Mouse (Mus musculus): ENCODE measurements around the gene Tmem200a. TPM values are rescaled to one million over a fixed set of nuclear protein-coding genes. Genes with fewer than 3 reads are reported as not detected.

Tmem200a gene
- polyA plus RNA-seq, 1 experiment, result 7.4 TPM

- Histone ChIP-seq H3K27me3 (ENCODE audit: control insufficient read depth, insufficient read depth, low read length) (peaks cover 2% of the 10 kb centered on the region; the same call in 1 of the 2 replicates), H3K4me3 (ENCODE audit: control insufficient read depth, low read depth, low read length) (peak within 1 kb of the TSS; percentile 59), H3K36me3 (ENCODE audit: control insufficient read depth, insufficient read depth, low read length) (no peaks in the 10 kb centered on the region), H3K27ac (ENCODE audit: control insufficient read depth, insufficient read depth, low read depth, low read length) (no peak within 1 kb of the TSS), H3K4me1 (ENCODE audit: control insufficient read depth, insufficient read depth, low read length) (peaks cover 10% of the 10 kb centered on the region)
- no peak for TF ChIP-seq POLR2A (IDR thresholded peaks at IDR 0.05; ENCODE audit: control insufficient read depth, low read depth, low read length)
- TF ChIP-seq CTCF (IDR thresholded peaks at IDR 0.05; ENCODE audit: control insufficient read depth, insufficient read depth, insufficient replicate concordance, low read depth, low read length), result no peak
Observed at GRCm38 (mm10) chr10:26077671-26078481, 976 bp downstream of the Tmem200a start, which contains the start of gene Gm9767. Gene Gm9767 (plus strand): TSS chr10:26078255.

DNA sequence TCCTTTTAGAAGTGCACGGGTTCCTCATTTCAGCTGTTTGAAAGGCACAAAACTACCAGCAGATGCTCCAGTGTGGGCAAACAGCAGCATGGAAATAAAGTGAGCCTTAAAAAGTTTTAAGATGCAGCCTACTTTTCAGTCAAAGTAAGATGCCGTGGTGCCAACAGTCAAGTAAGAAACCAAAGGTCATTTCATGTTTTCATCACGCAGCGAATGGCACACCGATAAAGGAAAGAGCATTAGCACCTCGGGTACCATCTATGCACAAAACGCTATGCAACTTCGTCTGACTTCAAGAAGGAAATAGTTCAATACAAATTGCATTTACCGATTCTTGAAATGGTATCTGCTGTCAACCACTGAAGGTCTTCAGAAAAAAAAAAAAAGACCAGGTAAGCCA is 1.9 kb downstream of the Tmem200a start:
- H3K27me3 ChIP-seq (ENCODE audit: control insufficient read depth, insufficient read depth, low read length), result peaks cover 2% of the 10 kb centered on the region; the same call in 1 of the 2 replicates
- H3K4me3 ChIP-seq (ENCODE audit: control insufficient read depth, low read depth, low read length), result no peak overlapping the region
- no peaks in the 10 kb centered on the region for H3K36me3 ChIP-seq (ENCODE audit: control insufficient read depth, insufficient read depth, low read length)
- H3K27ac ChIP-seq (ENCODE audit: control insufficient read depth, insufficient read depth, low read depth, low read length), result no peak overlapping the region
- peaks cover 10% of the 10 kb centered on the region for H3K4me1 ChIP-seq (ENCODE audit: control insufficient read depth, insufficient read depth, low read length)
- TF ChIP-seq CTCF (IDR thresholded peaks at IDR 0.05; ENCODE audit: control insufficient read depth, insufficient read depth, insufficient replicate concordance, low read depth, low read length), result no peak
- no peak for TF ChIP-seq POLR2A (IDR thresholded peaks at IDR 0.05; ENCODE audit: control insufficient read depth, low read depth, low read length)

DNA sequence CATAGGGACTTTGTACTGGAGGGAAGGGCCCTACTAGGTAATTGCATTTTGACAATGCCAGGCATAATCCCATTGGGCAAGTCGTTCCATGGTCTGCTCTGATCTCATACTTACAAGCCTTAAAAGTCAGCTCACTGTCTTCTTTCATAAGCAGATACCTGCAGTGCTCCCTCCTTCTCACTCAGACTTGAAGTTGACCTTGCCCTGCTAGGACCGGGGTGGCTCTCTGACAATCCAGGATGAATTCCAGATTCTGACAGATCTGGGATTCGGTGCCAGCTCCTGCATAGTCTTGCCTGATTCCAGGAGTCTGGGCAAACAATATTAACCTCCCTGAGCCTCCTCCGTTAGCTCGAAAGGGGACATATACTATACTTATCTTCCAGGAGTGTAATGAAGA is 6.9 kb downstream of the Tmem200a start:
- Histone ChIP-seq H3K27ac (ENCODE audit: control insufficient read depth, insufficient read depth, low read depth, low read length) (no peak overlapping the region), H3K4me3 (ENCODE audit: control insufficient read depth, low read depth, low read length) (no peak overlapping the region), H3K27me3 (ENCODE audit: control insufficient read depth, insufficient read depth, low read length) (no peaks in the 10 kb centered on the region), H3K36me3 (ENCODE audit: control insufficient read depth, insufficient read depth, low read length) (no peaks in the 10 kb centered on the region), H3K4me1 (ENCODE audit: control insufficient read depth, insufficient read depth, low read length) (no peaks in the 10 kb centered on the region)
- TF ChIP-seq CTCF (IDR thresholded peaks at IDR 0.05; ENCODE audit: control insufficient read depth, insufficient read depth, insufficient replicate concordance, low read depth, low read length), result no peak
- no peak for TF ChIP-seq POLR2A (IDR thresholded peaks at IDR 0.05; ENCODE audit: control insufficient read depth, low read depth, low read length)

- TF ChIP-seq CTCF (IDR thresholded peaks at IDR 0.05; ENCODE audit: control insufficient read depth, insufficient read depth, insufficient replicate concordance, low read depth, low read length), result no peak
- no peak for TF ChIP-seq POLR2A (IDR thresholded peaks at IDR 0.05; ENCODE audit: control insufficient read depth, low read depth, low read length)
- Histone ChIP-seq H3K36me3 (ENCODE audit: control insufficient read depth, insufficient read depth, low read length) (no peaks in the 10 kb centered on the region), H3K27ac (ENCODE audit: control insufficient read depth, insufficient read depth, low read depth, low read length) (no peak overlapping the region), H3K4me3 (ENCODE audit: control insufficient read depth, low read depth, low read length) (no peak overlapping the region), H3K27me3 (ENCODE audit: control insufficient read depth, insufficient read depth, low read length) (no peaks in the 10 kb centered on the region), H3K4me1 (ENCODE audit: control insufficient read depth, insufficient read depth, low read length) (no peaks in the 10 kb centered on the region)
Observed at GRCm38 (mm10) chr10:26063071-26063470, 15.8 kb downstream of the Tmem200a start.

DNA sequence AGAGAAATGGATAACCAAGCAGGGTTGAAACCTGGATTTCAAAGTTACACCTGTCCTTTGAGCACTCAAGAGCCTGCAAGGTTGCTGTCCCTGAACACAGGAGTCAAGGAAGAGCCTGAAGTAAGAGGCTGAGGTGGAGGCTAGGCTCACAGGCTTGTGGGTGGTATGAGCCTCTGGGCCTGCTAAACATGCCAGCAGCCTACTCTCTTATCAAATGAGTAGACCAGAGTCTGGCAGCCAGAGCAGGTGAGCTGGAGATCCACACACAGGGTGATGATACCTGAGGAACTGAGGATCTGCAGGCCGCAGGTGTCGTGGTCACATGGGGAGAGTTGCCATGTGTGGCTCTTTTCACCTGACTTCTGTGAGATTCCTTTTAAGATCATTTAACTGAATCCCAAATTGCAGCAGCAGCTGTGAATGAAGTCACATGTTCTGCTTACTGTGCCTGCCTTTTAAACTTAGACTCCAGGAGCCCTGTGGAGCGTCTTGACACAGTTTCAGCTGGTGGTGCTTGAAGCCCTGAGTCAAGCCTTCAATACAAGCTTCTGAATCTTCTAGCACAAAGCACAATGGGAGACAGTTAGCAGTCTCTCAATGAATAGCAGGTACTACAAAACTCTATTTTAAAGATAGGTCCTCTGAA is 19.1 kb downstream of the Tmem200a start:
- no peaks in the 10 kb centered on the region for H3K4me1 ChIP-seq (ENCODE audit: control insufficient read depth, insufficient read depth, low read length)
- H3K36me3 ChIP-seq (ENCODE audit: control insufficient read depth, insufficient read depth, low read length), result no peaks in the 10 kb centered on the region
- no peak for TF ChIP-seq CTCF (IDR thresholded peaks at IDR 0.05; ENCODE audit: control insufficient read depth, insufficient read depth, insufficient replicate concordance, low read depth, low read length)
- no peak for TF ChIP-seq POLR2A (IDR thresholded peaks at IDR 0.05; ENCODE audit: control insufficient read depth, low read depth, low read length)
- H3K27ac ChIP-seq (ENCODE audit: control insufficient read depth, insufficient read depth, low read depth, low read length), result no peak overlapping the region
- no peaks in the 10 kb centered on the region for H3K27me3 ChIP-seq (ENCODE audit: control insufficient read depth, insufficient read depth, low read length)
- no peak overlapping the region for H3K4me3 ChIP-seq (ENCODE audit: control insufficient read depth, low read depth, low read length)

DNA sequence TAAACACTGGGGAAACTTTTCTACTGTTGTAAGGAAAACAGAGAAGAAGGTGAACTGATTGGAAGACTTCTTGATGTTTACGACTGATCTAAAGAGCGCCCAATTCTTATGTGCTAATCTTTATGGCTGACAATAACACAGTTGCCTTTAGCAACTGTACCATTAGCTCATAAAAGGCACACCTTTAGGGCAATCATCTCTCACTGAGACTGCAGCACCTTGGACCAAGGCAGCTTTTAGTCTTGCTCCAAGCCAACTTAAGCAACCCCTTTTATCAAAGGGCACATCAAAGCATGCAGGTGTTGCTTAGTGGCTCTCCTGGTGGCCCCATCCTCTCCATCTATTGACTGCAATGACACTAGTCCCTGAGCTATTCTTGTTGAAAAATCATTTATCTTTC is 27.7 kb downstream of the Tmem200a start:
- no peaks in the 10 kb centered on the region for H3K4me1 ChIP-seq (ENCODE audit: control insufficient read depth, insufficient read depth, low read length)
- no peaks in the 10 kb centered on the region for H3K27me3 ChIP-seq (ENCODE audit: control insufficient read depth, insufficient read depth, low read length)
- no peak for TF ChIP-seq CTCF (IDR thresholded peaks at IDR 0.05; ENCODE audit: control insufficient read depth, insufficient read depth, insufficient replicate concordance, low read depth, low read length)

DNA sequence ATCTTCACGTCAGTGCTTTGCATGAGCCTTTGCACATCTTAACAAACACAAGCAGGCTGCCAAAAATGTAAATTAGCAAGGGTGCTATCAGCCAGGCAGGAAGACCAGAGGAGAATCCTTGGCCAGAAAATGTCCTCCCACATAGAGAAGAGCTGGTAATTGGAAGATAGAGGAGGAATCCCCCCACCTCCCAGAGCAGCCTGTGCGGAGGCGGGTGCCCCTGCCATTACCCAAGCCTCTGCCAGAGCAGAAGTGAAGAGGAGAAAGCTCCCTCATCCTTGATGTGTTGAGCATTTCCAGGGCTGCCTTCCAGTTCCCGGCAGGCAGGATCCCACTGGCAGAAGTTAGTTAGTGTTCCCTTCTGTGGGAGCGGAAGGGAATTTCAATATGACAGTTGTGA is 43.9 kb downstream of the Tmem200a start:
- TF ChIP-seq CTCF (IDR thresholded peaks at IDR 0.05; ENCODE audit: control insufficient read depth, insufficient read depth, insufficient replicate concordance, low read depth, low read length) (no peak), POLR2A (IDR thresholded peaks at IDR 0.05; ENCODE audit: control insufficient read depth, low read depth, low read length) (no peak)
- Histone ChIP-seq H3K27me3 (ENCODE audit: control insufficient read depth, insufficient read depth, low read length) (no peaks in the 10 kb centered on the region), H3K4me3 (ENCODE audit: control insufficient read depth, low read depth, low read length) (no peak overlapping the region), H3K4me1 (ENCODE audit: control insufficient read depth, insufficient read depth, low read length) (no peaks in the 10 kb centered on the region), H3K36me3 (ENCODE audit: control insufficient read depth, insufficient read depth, low read length) (no peaks in the 10 kb centered on the region), H3K27ac (ENCODE audit: control insufficient read depth, insufficient read depth, low read depth, low read length) (no peak overlapping the region)

More for the DNA sequence above, 27.7 kb downstream of the Tmem200a start:
- Histone ChIP-seq H3K27ac (ENCODE audit: control insufficient read depth, insufficient read depth, low read depth, low read length) (no peak overlapping the region), H3K4me3 (ENCODE audit: control insufficient read depth, low read depth, low read length) (no peak overlapping the region), H3K36me3 (ENCODE audit: control insufficient read depth, insufficient read depth, low read length) (no peaks in the 10 kb centered on the region)
